Mouse (Mus musculus) thymus, postnatal 14 days (tissue): ENCODE data around the gene Stard13.
A peak's percentile ranks its signal among the peaks of the same experiment; 100 is the strongest.

Experiments
- DNase-seq: peaks from one replicate; pipeline ENCODE4 v3.0.0; 2021

Gene Stard13

DNA sequence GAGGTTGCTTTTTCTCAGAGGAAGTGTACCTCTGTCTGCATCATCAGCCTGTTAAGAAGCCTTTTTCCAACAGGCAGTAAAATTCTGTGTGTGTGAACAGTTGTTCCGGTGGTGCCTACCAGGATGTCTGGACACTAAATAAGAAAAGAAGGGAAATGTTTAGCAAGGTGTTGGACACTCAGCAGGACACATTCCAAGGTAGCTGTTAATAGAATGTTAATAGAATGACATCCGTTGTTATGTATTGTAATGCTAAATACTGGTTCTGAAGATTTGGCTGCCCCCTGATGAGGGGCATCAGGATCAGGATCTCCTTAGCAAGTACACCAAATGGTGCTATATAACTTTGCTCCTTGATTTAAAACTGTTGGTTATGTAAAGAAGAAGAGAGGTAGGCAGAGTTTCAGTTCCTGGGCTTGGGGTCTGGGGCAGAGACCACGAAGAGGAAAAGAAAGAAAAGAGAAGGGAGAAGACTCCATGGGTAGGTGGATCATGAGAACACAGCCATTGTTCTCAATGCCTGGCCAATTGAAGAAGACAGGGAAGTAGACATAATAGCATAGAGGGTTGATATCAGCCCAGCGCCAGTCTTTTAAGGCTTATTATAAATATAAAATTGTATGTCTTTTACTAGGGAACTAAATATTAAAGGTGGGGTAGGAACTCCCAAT, 9.8 kb downstream of the Stard13 start:
- no peak for DNase-seq

DNA sequence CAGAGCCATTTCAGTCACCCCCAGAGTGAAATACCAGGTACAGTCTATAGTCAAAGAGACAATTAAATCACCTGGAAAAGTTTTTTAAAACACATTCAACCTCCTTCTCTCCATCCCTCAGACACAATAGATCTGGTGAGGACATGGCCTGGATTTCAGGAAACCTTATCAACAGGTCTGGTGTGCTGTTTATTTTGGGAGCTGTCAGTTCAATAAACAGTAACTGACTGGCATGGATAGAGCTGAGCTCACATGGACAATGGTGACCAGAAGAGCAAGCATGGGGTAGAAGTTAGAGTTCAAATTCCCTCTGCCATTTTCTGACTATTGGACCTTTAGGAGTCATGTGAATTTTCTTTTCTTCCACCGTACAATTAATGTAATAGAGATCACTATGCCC, 10.8 kb downstream of the Stard13 start:
- no peak for DNase-seq

DNA sequence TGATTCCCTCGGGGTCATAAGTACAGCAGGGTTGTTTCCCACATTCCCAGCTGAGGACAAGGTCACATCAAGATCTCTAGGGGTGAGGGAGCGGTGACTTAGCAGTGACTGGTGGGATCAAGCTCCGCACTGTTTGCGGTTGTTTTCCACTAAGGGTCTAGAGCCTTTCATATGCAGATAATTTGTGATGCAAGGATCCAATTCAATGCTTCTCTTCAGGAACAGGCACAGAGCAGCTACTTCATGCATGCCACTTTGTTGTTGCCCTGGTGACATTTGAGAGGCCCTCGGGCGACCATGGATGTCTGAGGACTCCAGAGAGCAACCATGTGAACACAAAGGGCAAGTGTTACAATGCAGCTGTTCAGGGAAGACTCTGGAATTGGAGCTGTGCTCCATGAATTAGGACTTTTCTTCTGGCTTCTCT, 14.9 kb downstream of the Stard13 start:
- DNase-seq, result no peak

GRCm38 (mm10) chr5:151213097-151213496, 20.5 kb downstream of the Stard13 start:
- DNase-seq, result no peak

DNA sequence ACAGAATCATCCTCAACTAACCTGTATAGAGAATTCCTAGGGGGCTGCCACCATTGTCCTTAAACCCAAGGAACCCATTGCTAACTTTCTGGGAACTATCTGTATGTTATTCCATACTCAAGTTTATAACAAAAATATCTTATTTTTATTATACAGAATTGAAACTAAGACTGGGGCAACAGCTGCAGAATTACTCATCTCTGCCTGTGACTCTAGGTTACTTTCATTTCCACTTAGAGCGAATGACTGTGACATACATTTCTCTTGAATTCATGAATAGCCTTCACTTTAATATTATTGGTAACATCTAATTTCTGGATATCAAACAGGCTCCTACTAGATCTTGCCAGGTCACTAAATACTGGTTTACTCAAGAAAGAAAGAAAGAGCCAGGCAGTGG, 22.8 kb downstream of the Stard13 start:
- no peak for DNase-seq

DNA sequence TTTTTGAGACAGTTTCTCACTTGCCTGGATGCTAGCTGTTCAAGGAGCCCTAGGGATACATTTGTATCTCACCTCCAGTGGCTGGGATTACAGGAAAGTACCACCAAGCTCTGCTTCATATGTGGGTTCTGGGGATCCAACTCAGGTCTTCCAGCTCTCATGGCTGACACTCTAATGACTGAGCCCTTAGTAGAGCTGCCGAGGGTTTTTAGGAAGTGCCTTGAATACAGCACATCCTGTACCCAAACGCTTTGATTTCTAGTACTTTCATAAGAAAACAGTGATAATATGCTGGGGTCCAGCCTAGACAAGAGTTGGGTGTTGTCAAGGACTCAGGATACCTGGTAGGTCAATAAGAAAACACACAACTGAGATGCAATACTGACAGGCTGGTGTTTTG, 23.6 kb downstream of the Stard13 start:
- no peak for DNase-seq

DNA sequence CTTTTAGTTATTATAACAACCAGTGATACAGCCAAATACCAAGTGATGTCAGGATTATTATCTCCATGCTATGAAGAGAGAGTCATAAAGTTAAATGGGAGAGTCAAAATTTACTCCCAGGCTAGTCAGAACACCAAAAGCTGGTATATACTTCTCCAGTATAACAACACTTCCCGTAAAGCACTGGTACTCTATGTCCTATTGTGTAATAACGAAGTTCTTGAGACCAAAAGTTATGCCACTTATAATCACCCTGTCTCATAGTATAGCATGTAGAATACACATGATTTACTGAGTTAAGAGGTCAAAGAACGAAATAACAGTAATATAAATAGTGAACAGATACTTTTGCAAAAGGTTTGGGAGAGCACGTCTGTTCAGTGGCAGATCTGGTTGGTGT, 28.6 kb downstream of the Stard13 start:
- DNase-seq, result no peak

GRCm38 (mm10) chr5:151202925-151203324, 30.7 kb downstream of the Stard13 start:
- no peak for DNase-seq

GRCm38 (mm10) chr5:151201220-151201619, 32.4 kb downstream of the Stard13 start:
- DNase-seq, result no peak

GRCm38 (mm10) chr5:151199235-151199634, 34.4 kb downstream of the Stard13 start:
- no peak for DNase-seq

DNA sequence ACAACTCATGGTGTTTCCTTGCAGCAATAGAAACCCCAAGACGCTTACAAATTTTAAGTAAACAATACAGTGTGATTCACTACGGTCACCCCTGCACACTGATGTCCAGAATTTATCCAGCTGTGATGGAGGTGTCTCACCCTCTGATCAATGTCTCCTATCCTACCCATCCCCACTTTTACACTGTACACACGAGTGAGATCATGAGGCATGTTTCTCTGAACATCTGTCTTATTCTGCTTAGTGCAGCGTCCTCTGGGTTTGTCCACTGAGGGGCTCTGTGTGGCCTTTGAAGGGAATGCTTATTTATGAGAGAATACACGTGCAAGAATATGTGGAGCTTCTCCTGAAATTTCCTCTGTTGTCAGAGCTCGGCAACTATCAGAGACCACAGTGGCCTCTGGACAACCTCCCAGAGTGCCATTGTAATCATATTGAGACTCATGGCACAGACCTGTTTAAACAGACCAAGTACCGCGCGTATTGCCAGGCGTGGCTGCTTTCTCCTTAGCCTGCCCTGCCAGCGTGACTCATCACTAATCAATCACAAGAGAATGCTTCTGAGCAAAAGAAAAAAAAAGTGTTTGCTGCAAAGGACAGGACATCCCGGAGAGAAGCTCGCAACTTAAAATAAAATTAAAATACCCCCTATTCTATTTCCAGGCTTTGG, 36.9 kb downstream of the Stard13 start:
- no peak for DNase-seq

- DNase-seq, result no peak
Measured at GRCm38 (mm10) chr5:151193885-151194520, 39.6 kb downstream of the Stard13 start.

GRCm38 (mm10) chr5:151192266-151192665, 41.4 kb downstream of the Stard13 start:
- no peak for DNase-seq

DNA sequence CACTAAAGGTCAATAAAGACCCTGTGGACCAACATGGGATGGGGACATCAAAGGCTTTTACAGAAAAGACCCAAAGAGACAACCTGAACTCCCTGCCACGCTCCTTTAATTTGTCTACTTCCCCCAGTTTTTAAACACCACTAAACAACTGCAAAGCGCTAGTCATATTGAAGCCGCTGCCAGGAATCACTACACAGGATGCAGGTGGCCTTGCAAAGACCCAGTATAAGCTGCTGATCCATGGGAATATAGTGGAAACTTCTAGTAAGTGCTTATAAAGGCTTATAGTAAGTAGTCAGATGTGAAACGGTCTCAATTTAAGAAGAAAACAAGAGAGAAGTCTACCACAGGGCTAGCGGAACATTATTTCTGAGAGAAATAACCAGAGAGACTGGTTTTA, 42.9 kb downstream of the Stard13 start:
- DNase-seq, result no peak

- DNase-seq, result peak; percentile 24
Measured at GRCm38 (mm10) chr5:151189789-151190378, 43.8 kb downstream of the Stard13 start.

GRCm38 (mm10) chr5:151189321-151189720, 44.3 kb downstream of the Stard13 start:
- no peak for DNase-seq

- DNase-seq, result no peak
Measured at GRCm38 (mm10) chr5:151188659-151189058, 45.0 kb downstream of the Stard13 start.

DNA sequence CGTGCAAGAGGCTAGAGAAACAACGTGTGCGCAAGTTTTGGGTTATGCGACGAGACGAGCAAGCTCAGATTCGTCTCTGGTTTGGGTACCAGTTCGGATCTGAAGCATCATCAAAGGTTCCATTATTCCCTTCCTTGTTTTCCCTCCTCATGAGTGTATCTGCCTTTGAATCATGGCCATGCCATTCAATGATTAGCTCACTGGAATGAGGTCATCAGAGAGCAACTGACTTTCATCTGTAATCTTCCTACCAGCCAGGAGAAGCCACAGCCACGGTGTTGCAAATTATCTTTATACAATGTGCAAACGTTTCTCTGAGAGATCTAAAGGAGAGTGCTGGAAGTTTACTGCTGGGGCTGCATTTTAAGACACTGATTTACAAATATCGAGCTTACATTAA, 46.3 kb downstream of the Stard13 start:
- DNase-seq, result no peak

GRCm38 (mm10) chr5:151185286-151185856, 48.3 kb downstream of the Stard13 start:
- no peak for DNase-seq

DNA sequence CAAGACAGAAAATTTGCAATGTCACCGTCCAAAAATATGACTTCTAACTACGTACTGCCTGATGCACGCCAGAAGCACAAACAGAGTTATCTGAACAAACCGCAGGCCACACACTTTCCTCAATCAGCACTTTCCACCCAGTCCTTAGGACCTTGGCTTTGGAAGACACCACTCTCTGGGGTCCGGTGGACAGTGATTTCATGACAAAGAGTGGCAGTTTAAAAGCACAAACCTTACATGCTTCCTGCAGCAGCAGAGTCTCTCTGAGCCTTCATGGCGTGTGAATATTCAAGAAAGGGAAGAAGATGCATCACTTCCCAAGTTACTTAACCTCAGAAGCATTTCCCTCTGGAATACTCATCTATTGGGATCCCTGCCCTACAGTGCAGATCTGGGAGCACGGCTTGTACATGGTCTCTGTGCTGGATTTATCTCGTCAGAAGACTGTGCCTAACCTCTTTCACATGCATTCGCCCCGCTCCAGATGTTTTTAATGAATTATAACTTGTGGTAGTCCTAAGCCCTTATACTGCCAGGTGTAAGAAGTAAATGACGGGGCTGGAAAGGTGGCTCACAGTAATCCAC, 49.9 kb downstream of the Stard13 start:
- no peak for DNase-seq

DNA sequence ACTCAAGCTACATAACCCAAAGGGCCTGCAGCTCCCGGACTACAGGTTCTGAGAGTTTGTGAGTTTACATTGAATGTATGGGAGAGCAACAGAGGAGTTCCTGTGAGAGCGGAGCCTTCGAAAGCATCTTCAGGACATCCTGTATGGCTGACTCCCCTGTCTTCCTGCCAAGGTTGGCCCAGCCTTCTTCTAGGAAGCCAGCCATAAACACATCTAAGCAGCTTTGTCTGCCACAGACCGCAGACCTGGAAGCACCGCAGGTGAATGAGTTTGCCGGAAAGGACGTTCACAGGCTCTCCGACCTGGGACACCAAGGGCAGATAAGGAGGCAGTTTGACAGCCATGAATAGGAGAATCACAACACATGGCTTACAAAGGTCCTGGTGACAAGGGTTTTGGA, 52.3 kb downstream of the Stard13 start:
- DNase-seq, result no peak

DNA sequence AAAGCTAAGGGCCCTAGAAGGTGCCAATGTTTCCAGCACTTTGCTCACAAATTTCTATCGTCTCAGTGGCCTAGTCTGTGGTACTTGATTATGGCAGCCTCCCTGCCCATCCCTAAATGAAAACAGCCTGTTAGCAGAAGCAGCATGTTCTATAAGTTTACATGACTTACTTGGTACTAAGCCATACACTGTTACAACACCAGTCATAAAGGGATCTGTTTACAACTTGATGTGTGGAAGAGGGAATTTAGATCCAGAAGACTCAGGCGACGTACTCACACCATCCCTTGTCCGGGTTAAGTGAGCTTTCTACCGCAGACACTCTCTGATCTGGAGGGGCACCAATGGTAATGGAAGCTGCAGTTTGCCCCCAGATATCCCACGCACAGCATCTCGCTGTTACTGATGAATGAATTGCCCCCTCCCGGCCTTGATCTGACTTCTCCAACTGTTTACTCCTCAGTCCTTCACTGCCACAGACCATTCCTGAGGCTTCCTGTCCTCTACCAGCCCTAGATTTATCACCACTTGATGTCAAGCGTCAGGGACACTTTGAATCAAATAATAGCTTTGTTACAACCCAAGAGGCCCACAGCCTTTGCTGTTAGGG, 53.4 kb downstream of the Stard13 start:
- no peak for DNase-seq

- no peak for DNase-seq
Measured at GRCm38 (mm10) chr5:151177171-151177570, 56.5 kb downstream of the Stard13 start.
